Mouse (Mus musculus) neural tube, embryonic 14.5 days (tissue): ENCODE measurements around the gene Lrrc3c. TPM values are rescaled to one million over a fixed set of nuclear protein-coding genes. Genes with fewer than 3 reads are reported as not detected.
"Not testable (repeated sequence)": the region's sequence is repeated elsewhere in the genome, so short reads cannot be mapped to it uniquely, and the experiment has no call there.

Experiments used
- ATAC-seq: fragments of 200-750 bp; cut with Nextera tagmentation; 2 replicates; pipeline ENCODE4 v1.8.0; 2017; ENCODE audit warnings: low read depth, mild to moderate bottlenecking, moderate TSS enrichment, moderate library complexity
- H3K27ac ChIP-seq: fragments of 300-500 bp; sonication (generic); 2 replicates; pipeline ENCODE4 v1.5.1; 2014; ENCODE audit warnings: low read depth, mild to moderate bottlenecking, control low read depth, low read length, moderate library complexity, mixed read lengths
- H3K27me3 ChIP-seq: fragments of 300-500 bp; sonication (generic); 2 replicates; pipeline ENCODE4 v1.6.1; 2014; ENCODE audit warnings: low read length; ENCODE audit not compliant: control insufficient read depth, insufficient read depth
- H3K36me3 ChIP-seq: fragments of 300-500 bp; sonication (generic); 2 replicates; pipeline ENCODE4 v1.6.1; 2014; ENCODE audit warnings: low read length, mixed read lengths; ENCODE audit not compliant: control insufficient read depth, insufficient read depth
- H3K4me1 ChIP-seq: fragments of 300-500 bp; sonication (generic); 2 replicates; pipeline ENCODE4 v1.6.1; 2014; ENCODE audit warnings: low read length; ENCODE audit not compliant: control insufficient read depth, insufficient read depth
- H3K4me2 ChIP-seq: fragments of 300-500 bp; sonication (generic); 2 replicates; pipeline ENCODE4 v1.6.1; 2014; ENCODE audit warnings: mild to moderate bottlenecking, low read depth, low read length, control low read depth
- H3K4me3 ChIP-seq: fragments of 300-500 bp; sonication (generic); 2 replicates; pipeline ENCODE4 v1.5.1; 2014; ENCODE audit warnings: low read depth, low read length, control low read depth, mixed read lengths
- H3K9ac ChIP-seq: fragments of 300-500 bp; sonication (generic); replicated peaks from 2 replicates; pipeline ENCODE4 v1.6.1; 2014; ENCODE audit warnings: low read depth, mild to moderate bottlenecking, control low read depth, low read length, mixed read lengths
- H3K9me3 ChIP-seq: fragments of 300-500 bp; sonication (generic); 2 replicates; pipeline ENCODE4 v1.6.1; 2016; ENCODE audit warnings: low read length; ENCODE audit not compliant: control insufficient read depth
- WGBS: fragments of 180-500 bp; shearing (Covaris S2); extraction: QIAGEN DNeasy Blood & Tissue Kit; methylation state at CpG from one replicate; pipeline ENCODE4 v1.1.7; 2014; 5-methylcytosine and 5-hydroxymethylcytosine counted together
- polyA plus RNA-seq: library from polyadenylated mRNA; unstranded; fragments of >200 nt; fragmentation: Nextera tagmentation; extraction: Ambion mirVana; gene quantifications from 2 replicates; pipeline ENCODE4 v1.2.1, GENCODE M21; 2014

Lrrc3c gene
- polyA plus RNA-seq, 1 experiment from 2014 or later, result not detected

DNA sequence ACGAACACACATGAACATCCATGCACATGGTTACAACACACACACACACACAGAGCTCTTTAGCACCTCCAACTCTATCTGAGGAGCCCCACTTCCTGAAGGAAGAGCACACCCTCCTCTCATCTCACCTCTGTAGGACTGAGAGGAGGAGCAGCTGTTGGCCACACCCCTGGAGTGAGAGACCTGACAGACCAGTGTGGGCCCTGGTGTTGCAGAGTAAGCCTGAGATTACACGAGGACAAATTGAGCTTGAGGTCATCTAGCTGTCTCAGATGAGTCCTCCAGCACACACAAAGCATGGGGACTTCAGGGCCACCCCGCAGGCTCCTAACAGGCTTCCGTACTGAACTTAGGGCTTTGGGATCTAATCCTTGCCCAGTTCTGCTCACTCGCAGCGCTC, 6.8 kb downstream of the Lrrc3c start:
- H3K36me3 ChIP-seq, H3K4me2 ChIP-seq, H3K4me3 ChIP-seq, ATAC-seq, H3K27me3 ChIP-seq, H3K9me3 ChIP-seq, H3K27ac ChIP-seq, H3K9ac ChIP-seq, H3K4me1 ChIP-seq: not testable (repeated sequence)
- WGBS, result 74% methylated on average over 6 of the region's 6 CpGs

GRCm38 (mm10) chr11:98606763-98607162, 8.7 kb downstream of the Lrrc3c start:
- ATAC-seq, result no peak
- Histone ChIP-seq H3K36me3 (no peaks in the 10 kb centered on the region), H3K4me3 (no peak overlapping the region), H3K9me3 (no peaks in the 10 kb centered on the region), H3K4me2 (no peak overlapping the region), H3K27ac (no peak overlapping the region), H3K4me1 (no peaks in the 10 kb centered on the region), H3K27me3 (no peaks in the 10 kb centered on the region), H3K9ac (no peak overlapping the region)
- 10% methylated on average over 3 of the region's 3 CpGs for WGBS

- Histone ChIP-seq H3K9me3 (no peaks in the 10 kb centered on the region), H3K4me1 (no peaks in the 10 kb centered on the region), H3K4me2 (no peak overlapping the region), H3K9ac (no peak overlapping the region), H3K4me3 (no peak overlapping the region), H3K27me3 (no peaks in the 10 kb centered on the region), H3K27ac (no peak overlapping the region), H3K36me3 (no peaks in the 10 kb centered on the region)
- no peak for ATAC-seq
- 94% methylated on average over 13 of the region's 13 CpGs for WGBS
Measured at GRCm38 (mm10) chr11:98620791-98621190, 22.7 kb downstream of the Lrrc3c start.

DNA sequence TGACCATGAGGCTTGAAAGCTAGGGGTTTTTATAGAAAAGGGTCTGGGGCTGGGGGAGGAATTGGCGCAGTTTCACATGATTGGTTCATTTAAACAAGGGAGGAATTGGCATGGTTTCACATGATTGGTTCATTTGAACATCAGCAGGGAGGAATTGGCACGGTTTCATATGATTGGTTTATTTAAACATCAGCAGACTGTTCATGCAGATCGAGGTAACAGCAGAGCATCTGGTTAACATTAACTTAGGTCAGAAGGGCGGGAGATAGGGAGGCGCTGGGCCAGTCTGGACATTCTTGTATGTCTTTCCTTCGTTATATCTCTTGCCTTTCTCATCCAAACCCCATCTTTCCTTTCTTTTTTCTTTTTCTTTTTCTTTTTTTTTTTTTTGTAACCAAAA, 25.9 kb downstream of the Lrrc3c start:
- not testable (repeated sequence) for H3K4me2 ChIP-seq, H3K36me3 ChIP-seq, H3K9ac ChIP-seq, H3K4me1 ChIP-seq, H3K27me3 ChIP-seq, H3K27ac ChIP-seq, H3K9me3 ChIP-seq, H3K4me3 ChIP-seq, ATAC-seq
- WGBS, result 82% methylated on average over 6 of the region's 6 CpGs

DNA sequence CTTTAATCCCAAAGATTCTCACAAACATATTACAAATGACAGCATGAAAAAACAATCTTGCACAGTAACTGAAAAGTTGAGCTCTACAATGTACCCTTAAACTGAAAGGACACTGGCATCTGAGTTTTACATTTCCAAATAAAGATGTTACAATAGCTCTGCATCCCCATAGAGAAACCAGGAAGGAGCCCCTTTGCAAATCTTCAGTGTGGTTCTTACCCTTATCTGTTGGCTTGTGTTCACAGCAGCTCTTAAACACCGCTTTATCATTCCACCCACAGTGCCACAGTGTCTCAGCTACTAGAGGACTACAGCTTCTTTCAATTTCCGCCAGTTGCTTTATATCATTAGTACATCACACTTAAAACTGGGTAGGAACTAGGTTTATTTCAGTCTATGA, 26.3 kb downstream of the Lrrc3c start:
- H3K9me3 ChIP-seq, H3K4me2 ChIP-seq, H3K27me3 ChIP-seq, ATAC-seq, H3K9ac ChIP-seq, H3K36me3 ChIP-seq, H3K27ac ChIP-seq, H3K4me3 ChIP-seq, H3K4me1 ChIP-seq: not testable (repeated sequence)
- WGBS, result 93% methylated on average over 2 of the region's 2 CpGs

- no peaks in the 10 kb centered on the region for H3K9me3 ChIP-seq
- no peak within 1 kb of the TSS for H3K4me3 ChIP-seq
- no peak within 1 kb of the TSS for H3K9ac ChIP-seq
- no peaks in the 10 kb centered on the region for H3K36me3 ChIP-seq
- no peak within 1 kb of the TSS for H3K27ac ChIP-seq
- no peaks in the 10 kb centered on the region for H3K4me1 ChIP-seq
- H3K4me2 ChIP-seq, result no peak within 1 kb of the TSS
- no peak for ATAC-seq
- H3K27me3 ChIP-seq, result no peaks in the 10 kb centered on the region
- 89% methylated on average over 10 of the region's 10 CpGs for WGBS
Measured at GRCm38 (mm10) chr11:98625611-98626410, 27.7 kb downstream of the Lrrc3c start, which contains the start of the genes Gm12355 and Gsdma3. TSS of gene Gm12355 (minus strand) at chr11:98625661. TSS of gene Gsdma3 (plus strand) at chr11:98626360.

GRCm38 (mm10) chr11:98628706-98629105, 30.6 kb downstream of the Lrrc3c start:
- Histone ChIP-seq H3K9ac (no peak overlapping the region), H3K4me2 (no peak overlapping the region), H3K27me3 (no peaks in the 10 kb centered on the region), H3K4me3 (no peak overlapping the region), H3K27ac (no peak overlapping the region), H3K9me3 (no peaks in the 10 kb centered on the region), H3K36me3 (no peaks in the 10 kb centered on the region), H3K4me1 (no peaks in the 10 kb centered on the region)
- ATAC-seq, result no peak
- WGBS, result 94% methylated on average over 3 of the region's 3 CpGs

DNA sequence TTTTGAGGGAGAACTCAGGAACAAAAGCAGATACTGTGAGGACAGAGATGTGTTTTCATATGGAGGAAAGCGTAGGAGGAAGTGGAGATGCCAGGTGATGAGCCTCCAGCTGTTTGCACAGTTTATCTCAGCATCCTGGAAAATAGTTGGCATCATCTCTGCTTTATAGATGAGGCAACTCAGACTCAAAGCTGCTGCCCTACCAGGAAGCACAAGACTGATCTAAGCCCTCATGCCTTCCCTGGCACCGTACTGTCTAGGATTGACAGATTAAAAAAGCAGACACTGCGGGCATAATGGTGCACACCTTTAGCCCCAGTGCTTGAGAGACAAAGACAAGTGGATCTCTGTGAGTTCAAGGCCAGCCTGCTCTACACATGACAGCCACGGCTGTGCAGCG, 32.6 kb downstream of the Lrrc3c start:
- H3K4me3 ChIP-seq, result no peak overlapping the region
- no peak overlapping the region for H3K27ac ChIP-seq
- H3K36me3 ChIP-seq, result no peaks in the 10 kb centered on the region
- no peaks in the 10 kb centered on the region for H3K27me3 ChIP-seq
- H3K9me3 ChIP-seq, result no peaks in the 10 kb centered on the region
- H3K9ac ChIP-seq, result no peak overlapping the region
- no peak overlapping the region for H3K4me2 ChIP-seq
- no peaks in the 10 kb centered on the region for H3K4me1 ChIP-seq
- WGBS, result 92% methylated on average over 5 of the region's 5 CpGs
- ATAC-seq, result no peak

GRCm38 (mm10) chr11:98635312-98635970, 37.4 kb downstream of the Lrrc3c start:
- H3K9ac ChIP-seq, H3K27ac ChIP-seq, H3K9me3 ChIP-seq, H3K4me2 ChIP-seq, H3K4me1 ChIP-seq, H3K4me3 ChIP-seq, H3K36me3 ChIP-seq, ATAC-seq, H3K27me3 ChIP-seq: not testable (repeated sequence)
- WGBS, result 43% methylated on average over 10 of the region's 10 CpGs
